9 mouse cellular contexts compared by ENCODE assay signal in the genomic region with DNA sequence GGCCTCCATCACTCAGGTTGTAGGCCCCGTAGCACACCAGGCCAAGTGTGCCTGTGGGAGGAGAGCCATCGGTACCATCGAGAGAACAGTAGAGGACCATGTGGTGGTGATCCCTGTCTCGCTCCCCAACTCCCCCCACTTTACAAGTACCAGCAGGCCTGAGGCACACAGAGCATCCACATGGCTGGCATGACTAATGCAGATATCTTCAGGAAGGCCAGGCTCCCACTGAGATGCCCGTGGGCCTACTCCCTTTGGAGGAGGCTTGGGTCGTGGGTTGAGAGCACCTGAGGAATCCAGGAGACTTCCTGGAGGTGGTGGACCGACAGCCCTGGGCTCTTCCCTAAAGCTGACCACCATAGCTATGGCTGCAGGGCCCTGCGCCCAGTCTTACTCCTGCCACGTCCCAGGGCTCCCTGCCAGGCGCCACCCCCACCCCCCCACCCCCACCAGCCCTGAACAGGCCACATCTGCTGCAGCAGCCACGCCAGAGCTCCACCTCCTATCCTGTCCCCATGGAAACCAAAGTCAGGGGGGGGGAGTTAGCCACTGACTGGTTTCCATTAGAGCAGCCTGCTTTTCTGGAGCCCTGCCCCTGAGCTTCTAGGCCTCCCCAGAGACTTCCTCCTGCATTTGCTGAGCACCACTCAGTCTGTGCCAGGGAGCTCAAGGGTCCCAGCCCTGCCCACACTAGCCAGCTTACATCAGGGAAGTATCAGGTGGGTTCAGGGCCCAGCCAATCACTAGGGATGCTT. TPM values are rescaled to one million over a fixed set of nuclear protein-coding genes. Genes with fewer than 3 reads are reported as not detected.
DNase-seq lines count a peak whose midpoint lies in the region; ATAC-seq and TF ChIP-seq lines count a peak whose summit lies in the region.
"Had no signal": no experiment of that assay in that cellular context is flagged by ENCODE, and none has a peak within 500 bp of the region (broad histone marks: within the 10 kb centered on the region; RNA-seq: fewer than 3 reads in every experiment).

No protein-coding gene starts in this region.

- H3K9ac ChIP-seq in hindbrain, embryonic 13.5 days = peak overlapping the region; percentile 46; the same call in 1 of the 2 replicates
- H3K9ac ChIP-seq in limb, embryonic 11.5 days (ENCODE audit: low read length) = no peak overlapping the region
- no peak overlapping the region for H3K9ac ChIP-seq in neural tube, embryonic 15.5 days (replicated peaks)

- 0 out of 2 replicates have a peak overlapping the region, but pooled peaks have one; percentile 8 for H3K4me2 ChIP-seq in hindbrain, embryonic 13.5 days
- H3K4me2 ChIP-seq in limb, embryonic 11.5 days (ENCODE audit: low read depth, severe bottlenecking) = 0 out of 2 replicates have a peak overlapping the region, but pooled peaks have one; percentile 10
- H3K4me2 ChIP-seq in neural tube, embryonic 15.5 days = peak overlapping the region; percentile 16

- intact Hi-C loops in gastrocnemius, adult 2 months (cut with DNase I) = no loop called here

- peaks cover 54% of the 10 kb centered on the region for H3K36me3 ChIP-seq in hindbrain, embryonic 13.5 days
- H3K36me3 ChIP-seq in limb, embryonic 11.5 days (ENCODE audit: control insufficient read depth, insufficient read depth, low read length) = no peaks in the 10 kb centered on the region
- H3K36me3 ChIP-seq in neural tube, embryonic 15.5 days = peaks cover 33% of the 10 kb centered on the region

- peak overlapping the region; percentile 96 for H3K27ac ChIP-seq in gastrocnemius, adult 2 months
- peak overlapping the region; percentile 81 for H3K27ac ChIP-seq in hindbrain, embryonic 13.5 days
- H3K27ac ChIP-seq in limb, embryonic 11.5 days (replicated peaks; ENCODE audit: low read depth, low read length) = peak overlapping the region; percentile 77
- peak overlapping the region; percentile 82 for H3K27ac ChIP-seq in neural tube, embryonic 15.5 days (replicated peaks)

- TF ChIP-seq CTCF in gastrocnemius, adult 2 months (IDR thresholded peaks at IDR 0.05) = no peak

- no peaks in the 10 kb centered on the region for H3K27me3 ChIP-seq in hindbrain, embryonic 13.5 days
- H3K27me3 ChIP-seq in limb, embryonic 11.5 days (ENCODE audit: control insufficient read depth, insufficient read depth, low read length) = no peaks in the 10 kb centered on the region
- no peaks in the 10 kb centered on the region for H3K27me3 ChIP-seq in neural tube, embryonic 15.5 days (replicated peaks)

- H3K9me3 ChIP-seq in hindbrain, embryonic 13.5 days = no peaks in the 10 kb centered on the region
- H3K9me3 ChIP-seq in limb, embryonic 11.5 days (ENCODE audit: control insufficient read depth, low read length) = no peaks in the 10 kb centered on the region
- H3K9me3 ChIP-seq in neural tube, embryonic 15.5 days (replicated peaks) = no peaks in the 10 kb centered on the region

- ATAC-seq in hindbrain, embryonic 13.5 days (ENCODE audit: low FRiP score) = peak; percentile 83
- peak; percentile 81 for ATAC-seq in limb, embryonic 11.5 days (ENCODE audit: insufficient number of reproducible peaks, low FRiP score, low TSS enrichment, low read depth)
- peak; percentile 83 for ATAC-seq in neural tube, embryonic 15.5 days (ENCODE audit: low FRiP score)

- peaks cover 80% of the 10 kb centered on the region for H3K4me1 ChIP-seq in hindbrain, embryonic 13.5 days (replicated peaks)
- peaks cover 19% of the 10 kb centered on the region for H3K4me1 ChIP-seq in limb, embryonic 11.5 days (ENCODE audit: control insufficient read depth, insufficient read depth, low read length)
- H3K4me1 ChIP-seq in neural tube, embryonic 15.5 days = peaks cover 93% of the 10 kb centered on the region

- 44% methylated on average over 11 of the region's 11 CpGs for WGBS in hindbrain, embryonic 13.5 days
- WGBS in limb, embryonic 11.5 days = 68% methylated on average over 10 of the region's 11 CpGs
- 39% methylated on average over 10 of the region's 11 CpGs for WGBS in neural tube, embryonic 15.5 days

- DNase-seq in adrenal gland, adult 2 months = peak; percentile 84
- no peak for DNase-seq in adrenal gland, postnatal 4 days (ENCODE audit: low spot score in 2 of 2)
- DNase-seq in adrenal gland, postnatal 36 days = peak; percentile 72 to 83
- peak; percentile 88 for DNase-seq in gastrocnemius, adult 2 months
- DNase-seq in limb, embryonic 11.5 days (ENCODE audit: low spot score) = peak; percentile 82
- no peak for DNase-seq in thymus, postnatal 4 days

- H3K4me3 ChIP-seq in gastrocnemius, adult 2 months = peak overlapping the region; percentile 64
- H3K4me3 ChIP-seq in hindbrain, embryonic 13.5 days = no peak overlapping the region
- no peak overlapping the region for H3K4me3 ChIP-seq in limb, embryonic 11.5 days (ENCODE audit: low read depth, low read length)
- H3K4me3 ChIP-seq in neural tube, embryonic 15.5 days (replicated peaks) = no peak overlapping the region

RNA-seq across cellular contexts. Expression of gene Ppara, which starts 48.0 kb away (rescaled TPM):
- total RNA-seq in adrenal gland, adult 2 months (2021) = 10 to 100 TPM; 37.2 to 48.9 TPM
- 6.3 and 8.5 TPM in 2 replicates for polyA plus RNA-seq in adrenal gland, adult 2 months (2012; rRNA removed)
- 10 to 100 TPM; 17.2 to 29.4 TPM for total RNA-seq in adrenal gland, postnatal 4 days (2021)
- 10 to 100 TPM; 23.9 to 38.5 TPM for total RNA-seq in adrenal gland, postnatal 36 days (2021)
- total RNA-seq in gastrocnemius, adult 2 months (2021) = 10 to 100 TPM; 15.4 to 47.2 TPM
- 1.2 and 1.7 TPM in 2 replicates for polyA plus RNA-seq in hindbrain, embryonic 13.5 days (2015; fragmentation: Nextera tagmentation; extraction: Ambion mirVana)
- polyA plus RNA-seq in limb, embryonic 11.5 days (2014; fragmentation: Nextera tagmentation; extraction: Ambion mirVana) = 0.91 and 1.0 TPM in 2 replicates
- polyA plus RNA-seq in neural tube, embryonic 15.5 days (2015; fragmentation: Nextera tagmentation; extraction: Ambion mirVana) = 1.5 and 2.0 TPM in 2 replicates
- total RNA-seq: common myeloid progenitor, adult 5-6 weeks had no signal

Comparison
In these comparisons a context has a peak if more than half of its experiments do, and no peak if none do; other contexts are left out.
1. DNase-seq: peak in adrenal gland, adult 2 months (single experiment), adrenal gland, postnatal 36 days (2 of 2), gastrocnemius, adult 2 months (single experiment) and limb, embryonic 11.5 days (single experiment); none in adrenal gland, postnatal 4 days (0 of 2) and thymus, postnatal 4 days (single experiment).
2. Peak in every context shown above with its lines, with median percentiles within 50 percentile points of each other: H3K27ac ChIP-seq, ATAC-seq and H3K4me2 ChIP-seq.